Mouse (Mus musculus) kidney, postnatal 10 days (tissue): ENCODE measurements at regions not wholly inside any gene's neighbourhood (a gene's known extent, or its start where the extent isn't known, plus 50 kb on each side); places are given as distances from the start of the nearest gene placed in this dataset.

Experiments
- DNase-seq: peaks from one replicate; pipeline ENCODE4 v3.0.0; 2021; ENCODE audit warnings: mixed read lengths

GRCm38 (mm10) chr2:180854349-180855004 lies 66.3 kb downstream of the Ythdf1 start:
- DNase-seq = no peak

DNA sequence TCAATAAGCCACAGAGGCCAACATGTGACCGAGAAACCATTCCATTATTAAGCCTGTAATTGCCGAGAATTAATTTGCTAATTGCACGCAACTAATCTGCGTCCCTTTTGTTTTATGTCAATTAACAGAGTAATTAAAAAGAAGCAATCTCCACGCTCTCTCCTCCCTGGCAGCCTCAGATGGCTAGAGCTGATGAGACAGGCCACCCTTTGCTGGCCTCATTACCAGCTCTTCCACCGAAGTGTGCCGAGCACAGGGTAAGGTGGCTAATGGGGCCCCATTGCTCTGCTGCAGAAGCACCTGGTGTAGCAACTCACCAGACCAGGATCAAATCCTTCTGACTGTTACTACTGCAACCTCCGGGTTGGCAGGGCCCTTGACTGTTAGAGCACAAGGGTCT lies 70.8 kb upstream of the Bhlhe23 start:
- DNase-seq = no peak

DNA sequence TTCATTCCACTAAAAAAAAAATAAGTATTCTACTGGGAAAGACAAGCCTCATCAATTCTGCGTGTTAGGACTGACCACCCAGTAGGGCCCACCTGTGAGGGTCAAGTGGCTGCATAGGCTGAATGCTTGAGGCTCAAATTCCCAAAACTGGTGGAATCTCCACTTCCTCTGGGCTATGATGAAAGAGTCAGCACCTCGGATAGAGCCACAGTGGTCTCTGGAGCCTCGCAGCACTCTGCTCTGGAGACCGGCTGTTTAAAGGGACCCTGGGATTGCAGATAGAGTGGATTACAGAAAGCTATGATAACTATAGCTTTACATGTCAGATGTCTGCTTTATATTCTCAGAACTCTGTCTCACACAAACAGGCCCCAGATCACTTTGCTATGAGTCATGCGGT lies 68.3 kb upstream of the Bhlhe23 start:
- peak; percentile 16 for DNase-seq

DNA sequence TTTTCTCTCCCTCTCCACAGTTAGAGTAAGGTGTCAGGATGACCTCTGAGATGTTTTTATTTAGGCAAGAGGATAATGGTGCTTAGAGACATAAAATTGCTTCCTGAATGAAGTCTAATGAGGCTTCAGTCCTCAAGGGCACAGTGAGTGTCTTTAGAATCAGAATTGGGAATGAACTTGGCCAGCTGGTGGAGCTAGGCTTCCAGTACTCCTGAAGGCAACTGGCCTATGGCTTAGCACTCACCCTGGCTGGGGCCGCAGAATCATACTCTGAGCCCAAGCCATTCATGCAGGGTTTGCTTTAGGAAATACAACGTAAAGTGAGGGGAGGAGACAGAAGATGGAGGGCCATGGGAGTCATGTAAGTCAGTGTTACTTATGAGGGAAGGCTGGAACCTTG lies 67.0 kb upstream of the Bhlhe23 start:
- no peak for DNase-seq

- no peak for DNase-seq
Measured at GRCm38 (mm10) chr2:180839126-180839525, 62.4 kb upstream of the Bhlhe23 start.

- DNase-seq = peak; percentile 48
Measured at GRCm38 (mm10) chr2:180837996-180838395, 61.3 kb upstream of the Bhlhe23 start.

- no peak for DNase-seq
Measured at GRCm38 (mm10) chr2:180837318-180837920, 60.7 kb upstream of the Bhlhe23 start.

DNA sequence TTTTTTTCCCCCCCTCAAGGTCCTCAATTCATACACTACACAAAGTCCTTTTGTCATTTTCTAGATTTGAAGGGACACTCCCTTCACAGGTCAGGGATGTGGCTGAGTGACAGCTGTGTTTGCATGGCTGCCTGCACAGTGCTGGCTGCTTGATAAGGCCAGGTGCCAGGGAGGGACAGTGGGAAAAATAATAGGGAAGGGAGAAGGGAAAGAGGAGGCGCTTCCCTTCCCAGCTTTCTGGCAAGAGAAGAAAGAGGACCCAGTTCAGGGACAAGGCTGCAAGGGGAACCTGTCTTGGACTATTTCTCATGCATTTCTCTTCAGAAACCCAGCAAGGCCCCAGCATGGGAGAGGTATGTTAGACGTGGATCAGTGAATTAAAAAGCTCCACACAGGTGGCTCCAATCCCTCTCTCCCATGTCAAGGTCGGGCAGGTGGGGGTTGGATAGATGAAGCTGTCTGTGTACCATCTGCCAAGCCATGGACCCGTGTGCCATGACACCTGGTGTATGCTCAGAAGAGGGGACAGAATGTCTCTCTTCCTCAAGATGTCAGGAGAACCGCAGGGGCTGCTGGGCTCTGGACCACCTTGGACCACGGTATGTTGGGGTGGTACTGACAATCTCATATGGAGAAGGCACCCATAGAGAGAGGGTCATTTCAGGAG lies 59.4 kb upstream of the Bhlhe23 start:
- no peak for DNase-seq

DNA sequence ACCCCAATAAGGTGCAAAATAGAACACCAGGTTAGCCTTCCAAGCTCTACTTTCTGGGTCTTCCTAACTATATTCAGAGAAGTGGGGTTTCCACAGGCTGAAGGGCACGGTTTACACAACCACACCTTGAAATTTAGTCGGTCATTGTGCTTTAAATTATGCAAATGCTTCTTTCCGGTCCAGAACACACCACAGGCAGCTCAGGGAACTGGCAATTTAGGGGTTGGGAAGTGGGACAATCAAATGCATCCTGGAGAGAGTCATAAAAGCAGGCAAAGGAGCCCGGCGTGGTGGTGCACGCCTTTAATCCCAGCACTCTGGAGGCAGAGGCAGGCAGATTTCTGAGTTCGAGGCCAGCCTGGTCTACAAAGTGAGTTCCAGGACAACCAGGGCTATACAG lies 56.0 kb upstream of the Bhlhe23 start:
- DNase-seq = no peak

- DNase-seq = no peak
Measured at GRCm38 (mm10) chr2:180830607-180831006, 53.9 kb upstream of the Bhlhe23 start.

DNA sequence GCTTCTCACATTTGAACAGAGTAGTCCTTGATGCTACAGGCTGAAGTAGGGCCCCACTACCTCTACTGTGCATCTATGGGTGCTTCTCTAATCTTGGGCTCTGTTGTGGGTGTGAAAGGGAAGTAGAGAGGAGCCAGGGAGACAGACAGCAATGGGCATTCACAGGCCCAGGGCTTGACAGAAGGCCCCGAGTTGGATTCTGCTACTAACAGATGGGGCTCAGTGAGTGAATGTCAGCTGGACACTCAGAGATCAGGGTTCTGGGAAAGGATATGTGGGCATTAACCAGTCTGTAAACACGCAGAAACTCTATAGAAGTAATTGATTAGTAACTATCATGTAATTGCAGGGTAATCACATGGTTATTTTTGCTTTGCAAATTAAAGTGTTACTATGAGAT lies 51.4 kb upstream of the Bhlhe23 start:
- DNase-seq = no peak

GRCm38 (mm10) chr2:180826742-180827141 lies 50.0 kb upstream of the Bhlhe23 start:
- DNase-seq = no peak
